Mouse (Mus musculus) telencephalon, adult 2 months (tissue): Measurements from ENCODE around the gene Dapk3.
"Not testable (repeated sequence)": the region's sequence is repeated elsewhere in the genome, so short reads cannot be mapped to it uniquely, and the experiment has no call there.

Source experiments
- DNase-seq: peaks from one replicate; pipeline ENCODE4 v3.0.0-alpha.2; 2011; ENCODE audit warnings: low read depth, low spot score

Dapk3 gene

GRCm38 (mm10) chr10:81145778-81146177 is 37.0 kb upstream of the Dapk3 start:
- no peak for DNase-seq

GRCm38 (mm10) chr10:81146296-81146695 is 36.5 kb upstream of the Dapk3 start:
- no peak for DNase-seq

- DNase-seq: no peak
Observed at GRCm38 (mm10) chr10:81151261-81151660, 31.5 kb upstream of the Dapk3 start.

- no peak for DNase-seq
Observed at GRCm38 (mm10) chr10:81152609-81153008, 30.2 kb upstream of the Dapk3 start.

GRCm38 (mm10) chr10:81154313-81154712 is 28.5 kb upstream of the Dapk3 start:
- no peak for DNase-seq

- no peak for DNase-seq
Observed at GRCm38 (mm10) chr10:81154736-81155135, 28.1 kb upstream of the Dapk3 start.

GRCm38 (mm10) chr10:81161602-81162317 is 21.0 kb upstream of the Dapk3 start:
- no peak for DNase-seq

- DNase-seq: no peak
Observed at GRCm38 (mm10) chr10:81162318-81162652, 20.5 kb upstream of the Dapk3 start.

- no peak for DNase-seq
Observed at GRCm38 (mm10) chr10:81165118-81165517, 17.7 kb upstream of the Dapk3 start.

GRCm38 (mm10) chr10:81167200-81168086 is 15.4 kb upstream of the Dapk3 start, which contains the start of gene Pias4:
Gene Pias4 (minus strand): TSS chr10:81167923.
- DNase-seq: peak; percentile 98

GRCm38 (mm10) chr10:81168087-81168431 is 14.7 kb upstream of the Dapk3 start:
- no peak for DNase-seq

- peak; percentile 62 for DNase-seq
Observed at GRCm38 (mm10) chr10:81168521-81169244, 14.1 kb upstream of the Dapk3 start.

- not testable (repeated sequence) for DNase-seq
Observed at GRCm38 (mm10) chr10:81169411-81169900, 13.3 kb upstream of the Dapk3 start.

- peak; percentile 72 for DNase-seq
Observed at GRCm38 (mm10) chr10:81173132-81173531, 9.7 kb upstream of the Dapk3 start.

- DNase-seq: peak; percentile 75
Observed at GRCm38 (mm10) chr10:81174617-81175344, 8.0 kb upstream of the Dapk3 start.

- not testable (repeated sequence) for DNase-seq
Observed at GRCm38 (mm10) chr10:81175345-81175701, 7.5 kb upstream of the Dapk3 start.

- no peak for DNase-seq
Observed at GRCm38 (mm10) chr10:81175936-81176465, 6.8 kb upstream of the Dapk3 start.

- DNase-seq: peak; percentile 85
Observed at GRCm38 (mm10) chr10:81176466-81177271, 6.1 kb upstream of the Dapk3 start, which contains the start of gene Eef2. Gene Eef2 (plus strand): TSS chr10:81176631.

- DNase-seq: no peak
Observed at GRCm38 (mm10) chr10:81177491-81177925, 5.3 kb upstream of the Dapk3 start.
